ENCODE assay signal across 10 mouse cellular contexts in genomic region chr6:88782981-88783397, GRCm38 (mm10). TPM values are rescaled to one million over a fixed set of nuclear protein-coding genes. Genes with fewer than 3 reads are reported as not detected.
DNase-seq lines count a peak whose midpoint lies in the region; ATAC-seq lines count a peak whose summit lies in the region.
"Had no signal": no experiment of that assay in that cellular context is flagged by ENCODE, and none has a peak within 500 bp of the region (broad histone marks: within the 10 kb centered on the region; RNA-seq: fewer than 3 reads in every experiment).

No protein-coding gene starts in this region.

- no peak overlapping the region for H3K9ac ChIP-seq in heart, embryonic 12.5 days
- no peak overlapping the region for H3K9ac ChIP-seq in intestine, embryonic 15.5 days

- H3K27ac ChIP-seq in heart, embryonic 12.5 days (ENCODE audit: poor library complexity, severe bottlenecking) = no peak overlapping the region
- no peak overlapping the region for H3K27ac ChIP-seq in intestine, embryonic 15.5 days

- H3K4me2 ChIP-seq in heart, embryonic 12.5 days = no peak overlapping the region
- no peak overlapping the region for H3K4me2 ChIP-seq in intestine, embryonic 15.5 days (replicated peaks)

- DNase-seq in heart, adult 11 months = no peak
- peak; percentile 94 for DNase-seq in R1 (ENCODE audit: low read depth, low spot score)
- peak; percentile 49 to 57 for DNase-seq in spleen, postnatal 14 days (ENCODE audit: low spot score in 2 of 2)
- DNase-seq in left cerebral cortex, postnatal 36 days (ENCODE audit: low spot score in 2 of 2) = no peak
- DNase-seq in kidney, adult 8-10 months = no peak
- DNase-seq: kidney, adult 11 months; right cerebral cortex, postnatal 25 days had no signal

- H3K4me3 ChIP-seq in heart, embryonic 12.5 days = no peak overlapping the region
- no peak overlapping the region for H3K4me3 ChIP-seq in intestine, embryonic 15.5 days (replicated peaks)

- intact Hi-C loops in left cerebral cortex, postnatal 36 days (cut with DNase I) = no loop called here

- no peaks in the 10 kb centered on the region for H3K9me3 ChIP-seq in heart, embryonic 12.5 days (replicated peaks)
- no peaks in the 10 kb centered on the region for H3K9me3 ChIP-seq in intestine, embryonic 15.5 days

- no peaks in the 10 kb centered on the region for H3K27me3 ChIP-seq in heart, embryonic 12.5 days (replicated peaks)
- no peaks in the 10 kb centered on the region for H3K27me3 ChIP-seq in intestine, embryonic 15.5 days (replicated peaks)

- no peaks in the 10 kb centered on the region for H3K36me3 ChIP-seq in heart, embryonic 12.5 days
- no peaks in the 10 kb centered on the region for H3K36me3 ChIP-seq in intestine, embryonic 15.5 days

- WGBS in heart, embryonic 12.5 days = 17% methylated on average over 4 of the region's 4 CpGs
- 41% methylated on average over 4 of the region's 4 CpGs for WGBS in intestine, embryonic 15.5 days

- peaks cover 50% of the 10 kb centered on the region for H3K4me1 ChIP-seq in heart, embryonic 12.5 days (replicated peaks)
- H3K4me1 ChIP-seq in intestine, embryonic 15.5 days (replicated peaks) = peaks cover 35% of the 10 kb centered on the region

- peak; percentile 76 for ATAC-seq in heart, embryonic 12.5 days (ENCODE audit: insufficient number of reproducible peaks, low FRiP score)
- peak; percentile 67 for ATAC-seq in intestine, embryonic 15.5 days
- ATAC-seq in granulocyte monocyte progenitor cell, adult 5-6 weeks (replicated peaks; ENCODE audit: poor library complexity, severe bottlenecking) = no peak

RNA-seq across cellular contexts. Expression of gene Mgll, which starts 58.8 kb away (rescaled TPM):
- polyA plus RNA-seq in heart, embryonic 12.5 days (2016; fragmentation: Nextera tagmentation; extraction: Ambion mirVana) = 9.2 and 9.7 TPM in 2 replicates
- 71.6 and 75.9 TPM in 2 replicates for polyA plus RNA-seq in intestine, embryonic 15.5 days (2015; fragmentation: Nextera tagmentation; extraction: Ambion mirVana)
- total RNA-seq in granulocyte monocyte progenitor cell, adult 5-6 weeks (2014; fragmentation: Nextera tagmentation) = 0.99 TPM in 1 of 2 replicates, not detected in the other
- total RNA-seq in granulocyte monocyte progenitor cell, adult 5-6 weeks (2017) = 0.26 and 2.0 TPM in 2 replicates
- 100 to 1,000 TPM; 193 to 231 TPM for total RNA-seq in left cerebral cortex, postnatal 36 days (2021)

RNA-seq across cellular contexts. Expression of gene Abtb1, which starts 58.8 kb away (rescaled TPM):
- polyA plus RNA-seq in heart, embryonic 12.5 days (2016; fragmentation: Nextera tagmentation; extraction: Ambion mirVana) = 22.0 and 24.2 TPM in 2 replicates
- 24.2 and 25.0 TPM in 2 replicates for polyA plus RNA-seq in intestine, embryonic 15.5 days (2015; fragmentation: Nextera tagmentation; extraction: Ambion mirVana)
- total RNA-seq in granulocyte monocyte progenitor cell, adult 5-6 weeks (2014; fragmentation: Nextera tagmentation) = 19.7 and 21.6 TPM in 2 replicates
- 22.3 and 35.6 TPM in 2 replicates for total RNA-seq in granulocyte monocyte progenitor cell, adult 5-6 weeks (2017)
- 10 to 100 TPM; 43.4 to 45.9 TPM for total RNA-seq in left cerebral cortex, postnatal 36 days (2021)

Comparison
In these comparisons a context has a peak if more than half of its experiments do, and no peak if none do; other contexts are left out.
1. DNase-seq: peak in R1 (single experiment) and spleen, postnatal 14 days (2 of 2); none in heart, adult 11 months (single experiment), left cerebral cortex, postnatal 36 days (0 of 2) and kidney, adult 8-10 months (0 of 2).
2. RNA of gene Mgll, which starts 58.8 kb away (total RNA-seq): 193 to 231 TPM in left cerebral cortex, postnatal 36 days; 0.26 to 2.0 TPM in granulocyte monocyte progenitor cell, adult 5-6 weeks; every median in the first group is over 10 times any median in the second.